Mouse (Mus musculus) lung, postnatal 0 days (tissue): ENCODE measurements around the gene Chp2.

Experiments
- CTCF ChIP-seq: IDR thresholded peaks from 2 replicates; pipeline ENCODE4 v1.5.1; 2016; ENCODE audit warnings: antibody characterized with exemption, mild to moderate bottlenecking
- EP300 ChIP-seq: IDR thresholded peaks from 2 replicates; pipeline ENCODE4 v1.6.1; 2016; ENCODE audit warnings: antibody characterized with exemption, mild to moderate bottlenecking, control low read depth

DNA sequence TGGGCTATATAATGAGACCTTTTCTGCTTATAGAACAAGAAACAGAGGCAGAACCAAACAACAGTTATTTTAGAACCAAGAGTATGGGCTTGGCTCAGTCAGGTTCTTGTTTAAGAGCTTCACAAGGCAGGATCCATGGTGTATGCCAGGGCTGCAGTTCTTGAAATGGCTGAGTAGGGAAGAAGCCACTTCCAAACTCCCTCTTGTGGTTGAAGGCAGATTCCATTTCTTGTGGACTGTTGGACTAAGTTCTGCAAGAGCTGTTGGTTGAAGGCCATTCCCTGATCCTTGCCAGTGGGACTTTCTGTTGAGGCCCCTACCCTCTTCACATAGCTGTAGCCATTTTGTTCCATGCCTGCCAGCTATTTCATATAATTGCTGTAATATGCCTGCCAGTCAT, 25.4 kb upstream of the Chp2 start:
- peak; percentile 26; the same call in 1 of the 2 replicates for TF ChIP-seq CTCF
- TF ChIP-seq EP300, result no peak
